Mouse (Mus musculus): Measurements from ENCODE around the gene Smim24. TPM values are rescaled to one million over a fixed set of nuclear protein-coding genes. Genes with fewer than 3 reads are reported as not detected.

Smim24 gene
- polyA plus RNA-seq, 1 experiment from 2014 or later, result 1.8 TPM

DNA sequence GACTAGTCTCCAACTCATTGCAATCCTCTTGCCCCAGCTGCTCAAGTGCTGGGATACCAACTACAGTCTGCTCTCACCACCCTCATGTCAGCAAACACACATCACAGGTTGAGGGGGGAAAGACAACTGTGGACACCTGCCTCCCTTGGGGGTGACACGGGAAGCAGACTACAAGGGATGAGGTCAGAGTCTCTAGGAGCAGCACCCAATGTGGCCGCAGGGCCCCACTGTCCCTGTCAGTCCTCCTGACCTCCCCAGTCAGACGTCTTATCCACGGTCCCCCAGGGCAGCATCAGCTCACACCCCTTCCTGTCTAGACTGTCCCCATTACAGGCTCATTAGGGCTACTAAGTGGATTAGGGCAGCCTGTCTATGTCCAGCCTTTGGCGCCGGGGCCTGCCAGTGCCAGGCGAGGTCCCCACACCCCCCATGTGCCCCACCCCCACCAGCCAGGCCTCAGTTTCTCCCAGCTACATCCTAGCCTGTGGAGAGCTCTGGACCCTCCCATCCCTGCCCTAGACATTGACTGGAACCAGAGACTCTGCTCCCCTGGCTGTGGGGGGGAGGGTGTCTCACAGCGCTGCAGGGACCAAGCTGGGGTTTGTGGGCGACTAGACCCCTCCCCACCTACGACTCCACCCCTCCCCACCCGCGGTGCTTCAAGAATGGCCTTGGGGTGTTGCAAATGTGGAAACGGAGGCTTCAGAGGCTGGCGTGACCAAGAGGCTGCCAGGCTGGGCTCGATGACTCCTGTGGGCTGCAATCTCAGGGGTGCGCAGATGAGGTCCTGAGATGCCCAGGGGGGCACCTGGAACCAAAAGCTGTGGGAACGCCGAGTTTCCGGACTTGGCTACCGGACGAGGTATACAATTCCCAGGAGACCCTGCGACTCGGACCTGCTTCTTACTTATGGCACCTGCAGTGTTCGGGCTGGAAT lies 13.9 kb downstream of the Smim24 start:
- Histone ChIP-seq H3K36me3 (ENCODE audit: poor library complexity, severe bottlenecking) (peaks cover 47% of the 10 kb centered on the region), H3K27ac (no peak overlapping the region; the same call in 1 of the 2 replicates), H3K4me3 (peak overlapping the region; percentile 18; the same call in 1 of the 2 replicates), H3K9me3 (replicated peaks) (no peaks in the 10 kb centered on the region), H3K9ac (peak overlapping the region; percentile 30; the same call in 1 of the 2 replicates), H3K4me2 (peak overlapping the region; percentile 36), H3K27me3 (peaks cover 41% of the 10 kb centered on the region), H3K4me1 (peaks cover 58% of the 10 kb centered on the region)
- ATAC-seq, result no peak
- 23% methylated on average over 24 of the region's 24 CpGs for WGBS

DNA sequence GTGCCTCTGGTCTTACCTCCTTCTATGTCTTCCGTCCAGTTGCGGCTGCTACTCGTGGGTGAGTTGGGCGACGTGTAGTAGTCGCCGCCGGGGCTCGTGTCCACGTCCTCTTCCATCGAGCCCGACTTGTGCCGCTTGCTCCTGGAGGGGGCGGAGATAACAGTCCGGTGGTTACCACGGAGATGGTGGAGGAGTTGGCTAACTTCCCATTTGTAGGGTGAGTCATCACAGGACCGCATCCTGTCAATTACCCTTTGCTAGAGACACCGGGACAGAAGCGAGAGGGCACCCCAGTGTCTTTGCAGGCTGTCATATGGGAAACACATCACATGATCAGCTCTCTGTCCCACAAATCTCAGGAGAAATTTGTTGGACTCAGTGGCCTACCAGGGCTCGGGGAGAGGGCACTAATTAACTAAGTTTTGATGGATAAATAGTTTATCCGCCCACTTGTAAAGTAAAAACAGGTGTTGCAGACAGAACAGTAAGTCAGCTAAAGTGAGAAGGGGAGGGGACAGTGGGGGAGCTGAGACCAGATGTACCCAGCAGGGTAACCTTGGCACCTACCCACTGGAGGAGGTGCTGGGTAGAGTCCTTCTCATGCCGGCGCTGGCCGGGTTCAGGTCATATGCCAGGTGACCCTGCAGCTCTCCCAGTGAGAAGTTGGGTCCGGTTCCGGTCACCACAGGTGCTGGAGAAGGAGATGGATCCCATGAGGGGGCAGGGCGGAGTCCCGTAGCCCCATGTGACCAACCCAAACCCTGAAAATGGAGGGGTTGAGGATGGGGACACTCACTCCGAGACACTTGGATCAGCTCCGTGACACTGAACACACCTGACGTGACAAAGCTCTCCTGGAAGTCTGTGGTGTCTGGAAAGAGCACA lies 14.9 kb downstream of the Smim24 start:
- H3K4me1 ChIP-seq, result peaks cover 58% of the 10 kb centered on the region
- 27% methylated on average over 31 of the region's 31 CpGs for WGBS
- no peaks in the 10 kb centered on the region for H3K9me3 ChIP-seq (replicated peaks)
- no peak for ATAC-seq
- peak overlapping the region; percentile 36 for H3K4me2 ChIP-seq
- peak overlapping the region; percentile 18; the same call in 1 of the 2 replicates for H3K9ac ChIP-seq
- H3K27me3 ChIP-seq, result peaks cover 41% of the 10 kb centered on the region
- peak overlapping the region; percentile 18; the same call in 1 of the 2 replicates for H3K4me3 ChIP-seq
- peaks cover 47% of the 10 kb centered on the region for H3K36me3 ChIP-seq (ENCODE audit: poor library complexity, severe bottlenecking)
- H3K27ac ChIP-seq, result no peak overlapping the region; the same call in none of the 2 replicates

DNA sequence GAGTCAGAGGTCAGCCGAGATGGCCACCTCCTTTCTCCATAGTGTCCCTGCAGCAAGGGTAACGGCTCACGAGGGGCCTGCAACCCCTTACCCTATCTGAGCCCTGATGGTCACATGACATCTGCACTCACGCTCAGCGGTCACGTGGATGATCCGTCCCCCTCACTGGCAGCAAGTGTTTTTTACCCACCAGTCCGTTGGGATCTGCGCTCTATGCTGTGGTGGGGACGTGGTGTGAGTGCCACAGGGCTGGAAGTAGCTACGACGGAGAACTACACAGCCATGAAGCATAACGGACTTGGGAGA lies 15.5 kb downstream of the Smim24 start:
- H3K9ac ChIP-seq, result no peak overlapping the region
- peaks cover 41% of the 10 kb centered on the region for H3K27me3 ChIP-seq
- H3K27ac ChIP-seq, result no peak overlapping the region
- WGBS, result 48% methylated on average over 13 of the region's 13 CpGs
- H3K4me1 ChIP-seq, result peaks cover 53% of the 10 kb centered on the region
- no peak for ATAC-seq
- no peak overlapping the region for H3K4me3 ChIP-seq
- H3K36me3 ChIP-seq (ENCODE audit: poor library complexity, severe bottlenecking), result peaks cover 45% of the 10 kb centered on the region
- H3K9me3 ChIP-seq (replicated peaks), result no peaks in the 10 kb centered on the region
- no peak overlapping the region for H3K4me2 ChIP-seq

DNA sequence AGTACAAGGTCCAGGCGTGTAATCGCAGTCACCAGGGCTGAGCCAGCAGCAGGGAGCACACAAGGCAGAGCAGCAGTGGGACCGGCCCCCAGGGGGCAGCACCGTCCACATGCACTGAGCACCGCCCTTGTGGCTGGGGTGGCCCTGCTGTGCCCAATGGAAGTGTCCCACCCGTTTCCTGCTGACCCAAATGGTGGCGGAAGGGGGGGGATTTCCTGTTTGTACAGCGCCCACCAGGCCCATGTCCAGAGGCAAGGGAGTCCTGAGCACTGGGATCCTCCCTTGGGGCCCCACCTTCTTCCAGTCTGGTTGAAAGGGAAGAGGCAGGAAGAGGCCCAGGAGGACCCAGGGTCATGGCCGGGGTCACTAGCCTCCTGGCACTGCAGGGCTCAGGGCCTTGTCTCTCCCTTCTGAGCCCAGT lies 16.0 kb downstream of the Smim24 start:
- H3K4me1 ChIP-seq, result peaks cover 55% of the 10 kb centered on the region

DNA sequence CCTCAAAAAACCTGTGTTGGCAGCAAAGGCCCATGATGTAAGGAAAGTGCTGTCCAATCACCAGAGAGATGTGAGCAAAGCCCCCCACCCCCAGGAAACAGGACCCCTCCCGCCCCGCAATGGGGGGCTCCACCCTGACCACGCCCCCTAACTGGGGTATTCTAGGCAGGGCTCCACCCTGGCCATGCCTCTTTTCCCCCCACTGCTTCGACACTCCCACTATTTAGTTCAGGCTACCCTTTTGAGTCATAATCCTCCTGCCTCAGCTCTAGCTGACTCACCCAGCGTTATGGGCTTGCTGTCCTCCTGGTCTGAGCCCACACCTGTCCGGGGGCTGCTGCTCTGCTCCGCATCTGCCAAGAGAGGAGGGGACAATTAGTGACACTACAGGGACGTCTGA lies 16.5 kb downstream of the Smim24 start:
- 15% methylated on average over 8 of the region's 8 CpGs for whole genome bisulfite sequencing
- H3K4me1 ChIP-seq, result peaks cover 60% of the 10 kb centered on the region
- H3K4me3 ChIP-seq, result no peak overlapping the region
- H3K4me2 ChIP-seq, result no peak overlapping the region
- no peak for ATAC-seq
- H3K36me3 ChIP-seq (ENCODE audit: poor library complexity, severe bottlenecking), result peaks cover 40% of the 10 kb centered on the region
- no peak overlapping the region; the same call in 1 of the 2 replicates for H3K27ac ChIP-seq
- H3K9me3 ChIP-seq (replicated peaks), result no peaks in the 10 kb centered on the region
- H3K9ac ChIP-seq, result no peak overlapping the region
- peaks cover 38% of the 10 kb centered on the region for H3K27me3 ChIP-seq

More for the DNA sequence above, 16.0 kb downstream of the Smim24 start:
- H3K36me3 ChIP-seq (ENCODE audit: poor library complexity, severe bottlenecking), result peaks cover 44% of the 10 kb centered on the region
- WGBS, result 19% methylated on average over 9 of the region's 9 CpGs
- no peak overlapping the region for H3K4me3 ChIP-seq
- peak overlapping the region; percentile 7; the same call in 1 of the 2 replicates for H3K4me2 ChIP-seq
- H3K27me3 ChIP-seq, result peaks cover 41% of the 10 kb centered on the region
- no peak overlapping the region for H3K9ac ChIP-seq
- H3K9me3 ChIP-seq (replicated peaks), result no peaks in the 10 kb centered on the region
- no peak overlapping the region for H3K27ac ChIP-seq
- peak; percentile 28; the same call in 1 of the 2 replicates for ATAC-seq

DNA sequence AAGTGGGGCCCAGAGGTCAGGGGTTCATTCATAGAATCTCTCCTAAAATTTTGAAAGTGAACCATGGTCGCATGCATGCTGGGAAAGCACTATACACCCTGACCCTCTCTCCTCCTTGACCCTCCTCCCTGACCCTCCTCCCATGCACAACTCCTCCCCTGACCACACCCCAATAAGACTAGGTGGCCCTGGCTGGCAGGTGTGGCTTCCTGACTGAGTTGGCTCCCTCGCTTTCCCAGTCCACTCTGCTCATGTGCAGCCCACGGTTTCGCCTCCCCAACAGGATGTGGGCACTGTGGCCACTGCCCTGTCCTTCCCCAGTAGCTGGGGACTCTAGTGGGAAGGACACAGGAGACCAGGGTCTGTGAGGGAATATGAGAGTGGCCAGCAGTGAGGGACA lies 17.5 kb downstream of the Smim24 start:
- Histone ChIP-seq H3K36me3 (ENCODE audit: poor library complexity, severe bottlenecking) (peaks cover 30% of the 10 kb centered on the region), H3K27ac (no peak overlapping the region), H3K9me3 (replicated peaks) (no peaks in the 10 kb centered on the region), H3K27me3 (peaks cover 30% of the 10 kb centered on the region), H3K4me2 (no peak overlapping the region), H3K9ac (no peak overlapping the region), H3K4me1 (peaks cover 70% of the 10 kb centered on the region), H3K4me3 (no peak overlapping the region)
- no peak for ATAC-seq
- 74% methylated on average over 4 of the region's 4 CpGs for WGBS

DNA sequence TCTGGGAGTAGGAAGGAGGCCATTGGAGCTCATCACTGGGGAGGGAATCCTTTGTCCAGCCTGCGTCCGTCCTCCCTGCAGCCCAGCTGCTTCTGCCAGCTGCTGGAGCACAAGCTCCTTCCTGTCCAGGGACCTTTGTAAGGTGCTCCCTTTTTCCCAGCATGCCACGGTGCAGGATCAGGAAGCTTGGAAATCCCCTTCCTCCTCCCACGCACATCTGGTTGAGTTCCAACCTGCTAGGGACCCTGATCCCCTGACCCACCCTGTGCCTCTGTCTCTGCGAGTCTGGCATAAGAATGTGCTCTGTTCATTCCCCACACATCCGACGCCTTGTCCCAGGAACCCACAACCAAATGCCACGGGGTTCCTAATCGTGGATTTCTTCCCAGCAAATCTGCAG lies 18.1 kb downstream of the Smim24 start:
- no peak for ATAC-seq
- Histone ChIP-seq H3K36me3 (ENCODE audit: poor library complexity, severe bottlenecking) (peaks cover 24% of the 10 kb centered on the region), H3K9me3 (replicated peaks) (no peaks in the 10 kb centered on the region), H3K27me3 (peaks cover 27% of the 10 kb centered on the region), H3K9ac (no peak overlapping the region), H3K27ac (peak overlapping the region; percentile 76), H3K4me1 (peaks cover 75% of the 10 kb centered on the region), H3K4me2 (no peak overlapping the region), H3K4me3 (no peak overlapping the region)
- WGBS, result 84% methylated on average over 9 of the region's 9 CpGs

DNA sequence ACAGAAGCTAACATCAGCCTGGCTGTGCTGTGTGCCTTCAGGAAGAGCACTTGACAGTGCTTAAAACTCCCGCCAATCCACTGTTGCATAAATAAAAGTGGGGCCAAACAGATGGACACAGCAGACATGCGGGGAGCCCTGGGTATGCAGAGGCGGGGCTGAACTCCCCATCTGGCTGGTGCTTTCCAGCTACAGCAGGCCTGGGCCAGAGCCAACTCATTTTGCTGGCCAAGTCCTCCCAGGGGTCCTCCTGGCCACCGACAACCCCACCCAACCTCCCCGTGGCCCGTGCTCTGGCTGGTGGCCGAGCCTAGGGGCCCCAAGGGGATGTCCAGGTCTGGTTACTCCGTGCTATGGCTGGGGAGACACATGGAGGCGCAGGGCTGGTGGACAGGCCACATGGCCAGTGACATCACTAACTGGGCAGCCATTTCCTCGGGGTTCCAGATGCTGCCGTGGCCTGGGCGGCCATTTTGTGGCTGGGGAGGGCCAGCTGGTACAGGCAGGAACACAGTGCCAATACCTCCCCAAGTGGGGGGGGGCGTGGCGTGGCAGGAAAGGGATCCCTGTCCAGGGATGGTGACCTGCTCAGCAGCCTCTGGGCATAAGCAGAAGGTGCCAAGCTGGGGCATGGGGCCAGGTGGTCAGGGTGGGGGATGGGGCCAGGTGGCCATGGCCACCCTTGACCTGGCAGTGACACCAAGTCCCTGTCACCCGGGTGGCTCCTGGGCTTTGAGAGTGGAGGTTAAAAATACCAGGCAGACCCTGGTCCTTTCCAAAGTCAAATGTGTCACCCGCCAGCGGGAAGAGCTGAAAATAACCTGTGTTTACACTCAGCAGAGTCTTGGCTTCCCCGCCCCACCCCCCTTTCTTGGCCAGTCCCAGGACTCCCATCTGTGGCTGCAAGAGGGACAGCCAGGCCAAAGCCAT lies 18.9 kb downstream of the Smim24 start:
- no peak overlapping the region for H3K4me3 ChIP-seq
- no peak for ATAC-seq
- WGBS, result 68% methylated on average over 18 of the region's 18 CpGs
- no peak overlapping the region for H3K4me2 ChIP-seq
- peaks cover 16% of the 10 kb centered on the region for H3K36me3 ChIP-seq (ENCODE audit: poor library complexity, severe bottlenecking)
- H3K27ac ChIP-seq, result peak overlapping the region; percentile 76
- peaks cover 79% of the 10 kb centered on the region for H3K4me1 ChIP-seq
- H3K9me3 ChIP-seq (replicated peaks), result no peaks in the 10 kb centered on the region
- H3K27me3 ChIP-seq, result peaks cover 21% of the 10 kb centered on the region
- H3K9ac ChIP-seq, result peak overlapping the region; percentile 31; the same call in 1 of the 2 replicates

DNA sequence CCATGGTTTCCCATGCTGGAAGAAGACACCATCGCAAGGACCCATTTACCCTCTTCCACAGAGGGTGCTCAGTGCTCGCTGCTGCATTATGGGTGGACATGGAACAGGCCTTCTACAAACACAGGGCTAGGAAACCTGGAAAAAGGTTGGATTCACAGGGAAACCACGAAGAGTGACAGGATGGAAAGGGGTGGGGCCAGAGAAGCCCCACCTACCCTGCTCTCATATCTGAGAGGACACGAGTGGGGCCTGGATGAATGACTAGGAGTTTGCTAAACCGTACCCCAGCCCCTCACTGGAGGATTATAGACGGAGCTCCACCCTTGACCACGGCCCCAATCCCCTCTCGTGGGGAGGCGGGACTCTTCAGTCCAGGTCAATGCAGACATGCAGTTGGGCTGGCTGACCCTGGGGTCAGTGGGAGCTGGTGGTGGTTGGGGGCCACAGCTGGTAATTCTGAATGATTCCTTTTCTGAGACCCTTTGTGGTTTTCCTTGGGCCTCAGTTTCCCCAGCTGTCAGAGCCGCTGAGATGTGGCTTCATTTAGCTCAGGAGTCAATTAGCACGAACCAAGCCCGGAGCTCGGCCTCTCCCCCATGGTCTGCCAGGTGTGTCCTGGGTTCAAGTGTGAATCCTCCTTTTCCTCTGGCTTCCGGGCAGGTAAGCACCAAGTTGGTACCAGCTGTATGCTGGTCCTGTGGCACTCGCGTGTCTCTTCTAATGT lies 19.9 kb downstream of the Smim24 start:
- Histone ChIP-seq H3K4me2 (no peak overlapping the region), H3K4me1 (peaks cover 79% of the 10 kb centered on the region), H3K27me3 (peaks cover 10% of the 10 kb centered on the region), H3K27ac (peak overlapping the region; percentile 76), H3K36me3 (ENCODE audit: poor library complexity, severe bottlenecking) (peaks cover 11% of the 10 kb centered on the region), H3K9me3 (replicated peaks) (no peaks in the 10 kb centered on the region), H3K9ac (0 out of 2 replicates have a peak overlapping the region, but pooled peaks have one; percentile 31), H3K4me3 (no peak overlapping the region)
- ATAC-seq, result no peak
- 76% methylated on average over 16 of the region's 16 CpGs for WGBS

DNA sequence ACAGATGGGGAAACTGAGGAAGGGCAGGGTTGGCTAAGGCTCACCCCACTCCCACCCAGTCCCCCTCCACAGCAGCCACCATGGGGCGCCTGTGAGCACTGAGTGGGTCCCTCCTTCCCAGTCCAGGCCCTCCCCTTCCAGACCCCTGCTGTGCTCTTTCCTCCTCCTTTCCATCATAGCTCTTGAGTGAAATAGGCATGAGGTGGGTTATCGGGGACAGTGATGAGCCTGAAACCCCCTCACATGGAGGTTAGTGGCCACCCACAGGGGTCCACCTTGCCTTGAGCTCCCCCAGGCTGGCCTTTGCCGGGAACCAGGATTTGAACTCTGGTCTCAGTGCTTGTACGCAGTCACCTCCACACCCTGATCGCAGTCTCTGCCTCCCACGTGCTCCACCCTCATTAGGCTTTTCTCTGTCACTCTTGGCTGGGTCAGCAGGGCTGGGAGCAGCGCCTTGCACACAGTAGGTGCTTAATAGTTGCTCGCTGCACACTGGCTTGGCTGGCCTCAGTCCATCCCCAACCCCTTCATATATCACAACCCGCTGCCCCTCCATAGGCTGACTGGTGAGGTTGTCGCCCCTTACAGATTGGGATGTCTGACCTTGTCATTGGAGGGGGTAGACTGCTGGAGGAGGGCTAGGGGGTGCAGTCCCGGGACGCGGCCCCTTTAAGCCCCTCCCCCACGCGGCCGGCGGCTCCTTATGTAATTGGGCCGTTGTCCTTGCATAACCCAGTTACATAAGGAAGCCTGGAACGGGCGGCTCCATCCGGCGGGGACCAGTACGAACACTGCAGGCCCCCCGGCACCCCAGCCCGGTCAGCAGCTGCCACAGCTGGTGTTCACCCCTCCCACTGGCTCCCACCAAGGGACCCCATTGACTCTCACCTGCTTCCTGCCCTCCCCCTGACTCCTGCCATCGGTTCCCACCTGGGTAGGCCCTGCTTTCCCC lies 20.7 kb downstream of the Smim24 start:
- H3K9me3 ChIP-seq (replicated peaks), result no peaks in the 10 kb centered on the region
- H3K4me1 ChIP-seq, result peaks cover 80% of the 10 kb centered on the region
- ATAC-seq, result peak; percentile 14; the same call in 1 of the 2 replicates
- H3K27ac ChIP-seq, result peak overlapping the region; percentile 35; the same call in 1 of the 2 replicates
- 24% methylated on average over 26 of the region's 26 CpGs for WGBS
- H3K9ac ChIP-seq, result peak overlapping the region; percentile 50
- no peak overlapping the region; the same call in 1 of the 2 replicates for H3K4me3 ChIP-seq
- peaks cover 2% of the 10 kb centered on the region; the same call in 1 of the 2 replicates for H3K36me3 ChIP-seq (ENCODE audit: poor library complexity, severe bottlenecking)
- peaks cover 2% of the 10 kb centered on the region; the same call in 1 of the 2 replicates for H3K27me3 ChIP-seq
- peak overlapping the region; percentile 45 for H3K4me2 ChIP-seq

Measured in forebrain, embryonic 13.5 days (tissue).